Mouse (Mus musculus): ENCODE data around the gene D10Wsu102e. TPM values are rescaled to one million over a fixed set of nuclear protein-coding genes. Genes with fewer than 3 reads are reported as not detected.
"Not testable (repeated sequence)": the region's sequence is repeated elsewhere in the genome, so short reads cannot be mapped to it uniquely, and the experiment has no call there.

D10Wsu102e gene
- polyA plus RNA-seq, 1 experiment from 2014 or later: 1.3 TPM

GRCm38 (mm10) chr10:83343171-83343570 lies 16.9 kb upstream of the D10Wsu102e start:
- Histone ChIP-seq H3K27me3 (replicated peaks; ENCODE audit: control insufficient read depth, insufficient read depth, low read length) (no peaks in the 10 kb centered on the region), H3K4me2 (ENCODE audit: low read length) (no peak overlapping the region), H3K27ac (ENCODE audit: low read length) (no peak overlapping the region), H3K9ac (replicated peaks; ENCODE audit: low read depth, low read length) (no peak overlapping the region), H3K36me3 (ENCODE audit: control insufficient read depth, insufficient read depth) (no peaks in the 10 kb centered on the region), H3K9me3 (ENCODE audit: control insufficient read depth, low read length) (no peaks in the 10 kb centered on the region), H3K4me1 (replicated peaks; ENCODE audit: control insufficient read depth, insufficient read depth, low read length) (no peaks in the 10 kb centered on the region), H3K4me3 (replicated peaks; ENCODE audit: low read length) (no peak overlapping the region)
- no peak for ATAC-seq
- 80% methylated on average over 5 of the region's 5 CpGs for WGBS

GRCm38 (mm10) chr10:83343828-83344685 lies 16.0 kb upstream of the D10Wsu102e start:
- no peaks in the 10 kb centered on the region for H3K9me3 ChIP-seq (ENCODE audit: control insufficient read depth, low read length)
- H3K9ac ChIP-seq (replicated peaks; ENCODE audit: low read depth, low read length): no peak overlapping the region
- 42% methylated on average over 2 of the region's 2 CpGs for WGBS
- no peak overlapping the region for H3K27ac ChIP-seq (ENCODE audit: low read length)
- H3K27me3 ChIP-seq (replicated peaks; ENCODE audit: control insufficient read depth, insufficient read depth, low read length): no peaks in the 10 kb centered on the region
- H3K4me1 ChIP-seq (replicated peaks; ENCODE audit: control insufficient read depth, insufficient read depth, low read length): no peaks in the 10 kb centered on the region
- no peak overlapping the region for H3K4me3 ChIP-seq (replicated peaks; ENCODE audit: low read length)
- H3K4me2 ChIP-seq (ENCODE audit: low read length): no peak overlapping the region
- H3K36me3 ChIP-seq (ENCODE audit: control insufficient read depth, insufficient read depth): no peaks in the 10 kb centered on the region
- no peak for ATAC-seq

GRCm38 (mm10) chr10:83345693-83346358 lies 14.2 kb upstream of the D10Wsu102e start:
- no peak overlapping the region for H3K4me2 ChIP-seq (ENCODE audit: low read length)
- no peaks in the 10 kb centered on the region for H3K27me3 ChIP-seq (replicated peaks; ENCODE audit: control insufficient read depth, insufficient read depth, low read length)
- ATAC-seq: no peak
- H3K36me3 ChIP-seq (ENCODE audit: control insufficient read depth, insufficient read depth): no peaks in the 10 kb centered on the region
- no peak overlapping the region for H3K27ac ChIP-seq (ENCODE audit: low read length)
- WGBS: 47% methylated on average over 7 of the region's 7 CpGs
- no peak overlapping the region for H3K9ac ChIP-seq (replicated peaks; ENCODE audit: low read depth, low read length)
- no peak overlapping the region for H3K4me3 ChIP-seq (replicated peaks; ENCODE audit: low read length)
- no peaks in the 10 kb centered on the region for H3K4me1 ChIP-seq (replicated peaks; ENCODE audit: control insufficient read depth, insufficient read depth, low read length)
- H3K9me3 ChIP-seq (ENCODE audit: control insufficient read depth, low read length): no peaks in the 10 kb centered on the region

GRCm38 (mm10) chr10:83346359-83346736 lies 13.7 kb upstream of the D10Wsu102e start:
- WGBS: 86% methylated on average over 5 of the region's 5 CpGs
- no peaks in the 10 kb centered on the region for H3K36me3 ChIP-seq (ENCODE audit: control insufficient read depth, insufficient read depth)
- no peaks in the 10 kb centered on the region for H3K9me3 ChIP-seq (ENCODE audit: control insufficient read depth, low read length)
- H3K27me3 ChIP-seq (replicated peaks; ENCODE audit: control insufficient read depth, insufficient read depth, low read length): no peaks in the 10 kb centered on the region
- no peak overlapping the region for H3K4me2 ChIP-seq (ENCODE audit: low read length)
- H3K4me3 ChIP-seq (replicated peaks; ENCODE audit: low read length): no peak overlapping the region
- no peak for ATAC-seq
- no peak overlapping the region for H3K27ac ChIP-seq (ENCODE audit: low read length)
- no peak overlapping the region for H3K9ac ChIP-seq (replicated peaks; ENCODE audit: low read depth, low read length)
- no peaks in the 10 kb centered on the region for H3K4me1 ChIP-seq (replicated peaks; ENCODE audit: control insufficient read depth, insufficient read depth, low read length)

- 11% methylated on average over 7 of the region's 7 CpGs for WGBS
- H3K27ac ChIP-seq (ENCODE audit: low read length): no peak overlapping the region
- no peaks in the 10 kb centered on the region for H3K9me3 ChIP-seq (ENCODE audit: control insufficient read depth, low read length)
- no peaks in the 10 kb centered on the region for H3K36me3 ChIP-seq (ENCODE audit: control insufficient read depth, insufficient read depth)
- H3K9ac ChIP-seq (replicated peaks; ENCODE audit: low read depth, low read length): no peak overlapping the region
- no peaks in the 10 kb centered on the region for H3K4me1 ChIP-seq (replicated peaks; ENCODE audit: control insufficient read depth, insufficient read depth, low read length)
- no peak overlapping the region for H3K4me3 ChIP-seq (replicated peaks; ENCODE audit: low read length)
- no peaks in the 10 kb centered on the region for H3K27me3 ChIP-seq (replicated peaks; ENCODE audit: control insufficient read depth, insufficient read depth, low read length)
- ATAC-seq: no peak
- no peak overlapping the region for H3K4me2 ChIP-seq (ENCODE audit: low read length)
Observed at GRCm38 (mm10) chr10:83347494-83347893, 12.5 kb upstream of the D10Wsu102e start.

- no peaks in the 10 kb centered on the region for H3K4me1 ChIP-seq (replicated peaks; ENCODE audit: control insufficient read depth, insufficient read depth, low read length)
- no peak overlapping the region for H3K4me3 ChIP-seq (replicated peaks; ENCODE audit: low read length)
- H3K27me3 ChIP-seq (replicated peaks; ENCODE audit: control insufficient read depth, insufficient read depth, low read length): no peaks in the 10 kb centered on the region
- no peak overlapping the region for H3K4me2 ChIP-seq (ENCODE audit: low read length)
- ATAC-seq: no peak
- no peaks in the 10 kb centered on the region for H3K36me3 ChIP-seq (ENCODE audit: control insufficient read depth, insufficient read depth)
- 95% methylated on average over 2 of the region's 2 CpGs for WGBS
- H3K9me3 ChIP-seq (ENCODE audit: control insufficient read depth, low read length): no peaks in the 10 kb centered on the region
- no peak overlapping the region for H3K9ac ChIP-seq (replicated peaks; ENCODE audit: low read depth, low read length)
- H3K27ac ChIP-seq (ENCODE audit: low read length): no peak overlapping the region
Observed at GRCm38 (mm10) chr10:83350689-83351088, 9.3 kb upstream of the D10Wsu102e start.

GRCm38 (mm10) chr10:83351779-83352178 lies 8.2 kb upstream of the D10Wsu102e start:
- not testable (repeated sequence) for ATAC-seq; H3K9ac ChIP-seq (replicated peaks; ENCODE audit: low read depth, low read length)
- 77% methylated on average over 2 of the region's 4 CpGs for WGBS

GRCm38 (mm10) chr10:83353680-83354332 lies 6.2 kb upstream of the D10Wsu102e start:
- no peak overlapping the region for H3K27ac ChIP-seq (ENCODE audit: low read length)
- H3K9me3 ChIP-seq (ENCODE audit: control insufficient read depth, low read length): no peaks in the 10 kb centered on the region
- H3K4me3 ChIP-seq (replicated peaks; ENCODE audit: low read length): no peak overlapping the region
- WGBS: 55% methylated on average over 14 of the region's 14 CpGs
- no peak overlapping the region for H3K4me2 ChIP-seq (ENCODE audit: low read length)
- H3K4me1 ChIP-seq (replicated peaks; ENCODE audit: control insufficient read depth, insufficient read depth, low read length): no peaks in the 10 kb centered on the region
- no peak overlapping the region for H3K9ac ChIP-seq (replicated peaks; ENCODE audit: low read depth, low read length)
- no peaks in the 10 kb centered on the region for H3K27me3 ChIP-seq (replicated peaks; ENCODE audit: control insufficient read depth, insufficient read depth, low read length)
- ATAC-seq: no peak
- H3K36me3 ChIP-seq (ENCODE audit: control insufficient read depth, insufficient read depth): no peaks in the 10 kb centered on the region

More at GRCm38 (mm10) chr10:83351779-83352178, 8.2 kb upstream of the D10Wsu102e start:
- not testable (repeated sequence) for H3K4me2 ChIP-seq (ENCODE audit: low read length); H3K27ac ChIP-seq (ENCODE audit: low read length); H3K36me3 ChIP-seq (ENCODE audit: control insufficient read depth, insufficient read depth); H3K4me1 ChIP-seq (replicated peaks; ENCODE audit: control insufficient read depth, insufficient read depth, low read length); H3K9me3 ChIP-seq (ENCODE audit: control insufficient read depth, low read length); H3K27me3 ChIP-seq (replicated peaks; ENCODE audit: control insufficient read depth, insufficient read depth, low read length); H3K4me3 ChIP-seq (replicated peaks; ENCODE audit: low read length)

- no peaks in the 10 kb centered on the region for H3K36me3 ChIP-seq (ENCODE audit: control insufficient read depth, insufficient read depth)
- no peak overlapping the region for H3K4me3 ChIP-seq (replicated peaks; ENCODE audit: low read length)
- H3K9ac ChIP-seq (replicated peaks; ENCODE audit: low read depth, low read length): no peak overlapping the region
- ATAC-seq: peak; percentile 23; the same call in 1 of the 2 replicates
- peaks cover under 1% of the 10 kb centered on the region for H3K4me1 ChIP-seq (replicated peaks; ENCODE audit: control insufficient read depth, insufficient read depth, low read length)
- H3K27me3 ChIP-seq (replicated peaks; ENCODE audit: control insufficient read depth, insufficient read depth, low read length): no peaks in the 10 kb centered on the region
- H3K9me3 ChIP-seq (ENCODE audit: control insufficient read depth, low read length): no peaks in the 10 kb centered on the region
- H3K27ac ChIP-seq (ENCODE audit: low read length): no peak overlapping the region
- H3K4me2 ChIP-seq (ENCODE audit: low read length): no peak overlapping the region
- 60% methylated on average over 8 of the region's 8 CpGs for WGBS
Observed at GRCm38 (mm10) chr10:83354333-83354719, 5.7 kb upstream of the D10Wsu102e start.
